ENCODE assay signal across 26 mouse cellular contexts in genomic region chr11:104566097-104566496, GRCm38 (mm10).
"Had no signal": no experiment of that assay in that cellular context is flagged by ENCODE, and none has a peak within 500 bp of the region (broad histone marks: within the 10 kb centered on the region; RNA-seq: fewer than 3 reads in every experiment).

No protein-coding gene starts in this region.

- H3K4me3 ChIP-seq: kidney, embryonic 15.5 days; limb, embryonic 10.5 days; limb, embryonic 13.5 days; liver, embryonic 12.5 days; liver, embryonic 15.5 days; lung, embryonic 15.5 days; megakaryocyte, embryonic 14.5 days; midbrain, embryonic 10.5 days; midbrain, embryonic 13.5 days; myocyte; neural tube, embryonic 13.5 days; stomach, embryonic 15.5 days had no signal

- H3K4me1 ChIP-seq: limb, embryonic 13.5 days; midbrain, embryonic 10.5 days; midbrain, embryonic 13.5 days; stomach, embryonic 15.5 days had no signal

- H3K9me3 ChIP-seq: kidney, embryonic 15.5 days; limb, embryonic 10.5 days; liver, embryonic 12.5 days; liver, embryonic 15.5 days; lung, embryonic 15.5 days; midbrain, embryonic 10.5 days; midbrain, embryonic 13.5 days; neural tube, embryonic 13.5 days; stomach, embryonic 15.5 days had no signal

- ATAC-seq: liver, embryonic 12.5 days; midbrain, embryonic 13.5 days; midbrain, embryonic 16.5 days had no signal

- DNase-seq: kidney, postnatal 10 days; kidney, postnatal 36 days; layer of hippocampus, postnatal 36 days; liver; lung, adult 18-20 months; lung, postnatal 10 days; lung, postnatal 36 days; retina, postnatal 1 day; right cerebral cortex, postnatal 25 days; spleen, adult 18-20 months; thymus, adult 2 months; thymus, postnatal 14 days; thymus, postnatal 4 days had no signal

- H3K27ac ChIP-seq: kidney, embryonic 15.5 days; limb, embryonic 10.5 days; limb, embryonic 13.5 days; liver, embryonic 12.5 days; liver, embryonic 15.5 days; lung, embryonic 15.5 days; midbrain, embryonic 10.5 days; midbrain, embryonic 13.5 days; neural tube, embryonic 13.5 days; stomach, embryonic 15.5 days had no signal

- H3K4me2 ChIP-seq: kidney, embryonic 15.5 days; limb, embryonic 13.5 days; liver, embryonic 12.5 days; liver, embryonic 15.5 days; lung, embryonic 15.5 days; midbrain, embryonic 13.5 days; neural tube, embryonic 13.5 days; stomach, embryonic 15.5 days had no signal

- H3K36me3 ChIP-seq: kidney, embryonic 15.5 days; limb, embryonic 10.5 days; limb, embryonic 13.5 days; liver, embryonic 12.5 days; liver, embryonic 15.5 days; lung, embryonic 15.5 days; midbrain, embryonic 10.5 days; midbrain, embryonic 13.5 days; neural tube, embryonic 13.5 days; stomach, embryonic 15.5 days had no signal

- H3K9ac ChIP-seq: kidney, embryonic 15.5 days; limb, embryonic 13.5 days; liver, embryonic 12.5 days; liver, embryonic 15.5 days; lung, embryonic 15.5 days; midbrain, embryonic 13.5 days; neural tube, embryonic 13.5 days; stomach, embryonic 15.5 days had no signal

- H3K27me3 ChIP-seq: kidney, embryonic 15.5 days; lung, embryonic 15.5 days; midbrain, embryonic 13.5 days; neural tube, embryonic 13.5 days; stomach, embryonic 15.5 days had no signal
